Mouse (Mus musculus): ENCODE data around the gene Tnfrsf1a. TPM values are rescaled to one million over a fixed set of nuclear protein-coding genes. Genes with fewer than 3 reads are reported as not detected.
A peak's percentile ranks its signal among the peaks of the same experiment; 100 is the strongest.

Tnfrsf1a gene
- total RNA-seq, 2 experiments from 2014 or later: 90.2 to 101 TPM

DNA sequence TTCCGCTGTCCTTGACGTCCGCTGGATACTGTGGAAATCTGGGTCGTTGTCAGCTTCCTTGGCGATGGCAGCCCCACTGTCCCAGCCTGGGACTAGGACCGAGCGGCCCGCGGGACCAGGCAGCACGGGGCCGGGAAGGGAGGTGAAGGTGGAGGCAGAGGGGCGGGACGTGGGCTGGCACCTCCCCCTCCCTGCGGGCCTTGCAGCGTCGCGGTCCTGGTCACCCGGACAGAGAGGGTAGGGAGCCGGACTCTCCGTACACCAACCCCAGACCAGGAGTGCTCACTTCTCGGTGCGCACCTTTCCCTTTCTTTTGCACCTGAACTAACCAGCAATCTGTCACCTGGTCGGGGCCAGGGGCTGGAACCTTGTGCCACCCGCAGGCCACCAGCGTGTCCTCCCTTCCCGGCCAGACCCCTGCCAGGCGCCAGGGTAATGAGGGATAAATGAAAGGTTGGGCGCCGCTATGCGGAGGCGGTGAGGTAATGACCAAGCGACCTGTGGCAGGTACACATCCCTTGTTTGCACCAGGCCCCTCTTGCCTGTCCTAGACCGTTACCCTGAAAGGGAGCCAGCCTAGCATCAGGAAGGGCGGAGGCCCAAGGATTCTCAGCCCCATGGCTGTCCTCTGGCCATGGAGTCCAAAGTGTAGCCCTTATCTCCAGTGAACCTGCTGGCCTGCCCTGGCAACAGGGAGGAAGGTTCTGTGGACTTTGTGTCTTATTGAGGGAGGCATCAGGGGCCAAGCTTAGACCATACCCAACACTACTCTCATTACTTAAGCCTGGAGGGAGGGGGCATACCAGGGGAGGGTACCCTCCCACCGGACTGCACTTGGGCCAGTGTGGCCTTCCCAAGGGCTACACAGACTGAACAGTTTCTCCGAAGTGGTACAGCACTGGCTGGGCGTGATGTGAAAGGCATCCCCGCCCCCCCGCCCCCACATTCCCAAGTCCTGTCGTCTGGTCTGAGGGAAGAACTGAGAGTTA, 31.5 kb downstream of the Tnfrsf1a start, which contains the start of gene Plekhg6:
Plekhg6 (minus strand) TSS at position 422 of the 989 bp plus-strand sequence.
- ATAC-seq (ENCODE audit: poor library complexity, severe bottlenecking): 0 out of 2 replicates have a peak, but pooled peaks have one; percentile 17

- no peak for ATAC-seq (ENCODE audit: poor library complexity, severe bottlenecking)
Measured at GRCm38 (mm10) chr6:125382024-125382423, 32.9 kb downstream of the Tnfrsf1a start.

DNA sequence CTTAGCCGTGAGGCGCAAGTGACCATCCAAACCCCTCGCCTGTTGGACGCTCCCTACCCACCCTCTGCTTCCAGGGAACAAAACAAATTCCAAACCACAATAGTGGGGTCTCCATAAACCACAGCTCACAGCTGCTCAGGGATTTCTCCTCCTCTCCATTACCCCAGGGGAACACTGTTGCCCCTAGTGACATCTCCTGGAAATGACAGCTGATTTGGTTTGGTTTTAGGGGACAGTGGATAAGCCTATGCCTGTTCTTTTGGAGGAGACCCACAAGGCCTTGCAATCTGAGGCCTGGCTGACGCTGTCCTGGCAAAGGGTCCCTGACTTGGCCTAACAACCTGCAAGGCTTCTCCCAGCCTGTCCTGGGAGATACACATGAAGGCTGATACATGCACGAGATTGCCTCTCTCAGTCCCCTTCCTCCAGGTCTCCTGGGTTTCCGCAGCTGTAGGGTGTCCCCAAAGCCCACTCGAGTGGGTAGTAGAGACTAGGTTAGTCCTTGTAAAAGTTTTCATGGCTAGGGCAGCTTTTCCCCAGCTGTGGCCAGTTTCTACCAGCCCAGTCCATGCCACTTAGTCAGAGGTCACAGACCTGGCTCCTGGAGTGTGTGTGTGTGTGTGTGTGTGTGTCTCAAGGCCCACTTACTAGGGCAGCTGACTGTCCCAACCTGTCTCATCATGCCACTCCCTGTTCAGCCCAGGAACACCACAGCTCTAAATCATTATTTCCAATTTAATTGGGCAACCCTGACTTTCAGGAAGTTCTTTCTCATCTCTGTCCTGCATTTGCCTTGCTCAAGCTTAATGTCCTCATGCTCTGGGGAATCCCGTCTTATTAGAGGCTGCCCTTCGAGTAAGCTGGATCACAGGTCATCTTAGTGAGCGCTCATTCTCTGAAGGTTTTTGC, 36.2 kb downstream of the Tnfrsf1a start:
- ATAC-seq (ENCODE audit: poor library complexity, severe bottlenecking): peak; percentile 63

DNA sequence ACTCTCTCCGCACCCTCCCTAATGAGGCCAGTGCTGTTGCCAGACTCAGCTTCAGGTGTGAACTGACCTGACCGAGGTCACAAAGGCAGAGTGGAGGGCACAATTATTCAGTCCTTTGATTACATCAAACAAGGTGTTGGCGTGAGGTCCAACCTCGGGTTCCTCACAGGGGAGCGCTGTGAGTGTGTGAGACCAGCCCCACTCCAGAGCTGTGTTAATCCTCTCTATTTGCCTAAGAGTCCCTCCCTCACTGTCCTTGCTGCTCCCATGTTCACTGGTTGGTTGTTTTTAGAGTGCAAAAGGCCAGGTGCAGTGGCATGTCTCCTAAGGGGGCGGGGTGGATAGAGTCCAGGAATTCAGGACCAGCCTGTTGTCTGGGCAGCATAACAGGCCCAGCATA, 36.9 kb downstream of the Tnfrsf1a start:
- ATAC-seq (ENCODE audit: poor library complexity, severe bottlenecking): no peak

DNA sequence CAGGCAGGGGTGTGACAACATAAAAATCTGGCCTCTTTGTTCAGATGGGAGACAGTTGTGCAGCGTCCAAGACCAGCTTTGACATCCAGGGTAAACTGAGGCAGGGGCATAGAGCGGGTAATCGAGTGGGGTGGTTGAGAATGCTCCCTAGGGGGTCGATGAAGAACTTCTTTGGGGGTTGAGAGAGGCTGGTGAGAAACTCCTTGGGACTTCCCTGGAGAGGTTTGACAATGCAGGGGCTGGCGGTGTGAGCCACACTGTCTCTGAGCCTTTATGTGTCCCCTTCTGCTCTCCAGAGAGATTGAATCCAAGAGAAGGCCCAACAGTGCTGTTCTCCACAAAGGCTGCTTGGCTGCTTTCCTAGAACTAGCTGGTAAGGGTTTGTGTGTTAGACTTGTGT, 40.7 kb downstream of the Tnfrsf1a start:
- ATAC-seq (ENCODE audit: poor library complexity, severe bottlenecking): no peak

- no peak for ATAC-seq (ENCODE audit: poor library complexity, severe bottlenecking)
Measured at GRCm38 (mm10) chr6:125405461-125406382, 56.6 kb downstream of the Tnfrsf1a start.

GRCm38 (mm10) chr6:125407224-125407623, 58.1 kb downstream of the Tnfrsf1a start:
- ATAC-seq (ENCODE audit: poor library complexity, severe bottlenecking): no peak

DNA sequence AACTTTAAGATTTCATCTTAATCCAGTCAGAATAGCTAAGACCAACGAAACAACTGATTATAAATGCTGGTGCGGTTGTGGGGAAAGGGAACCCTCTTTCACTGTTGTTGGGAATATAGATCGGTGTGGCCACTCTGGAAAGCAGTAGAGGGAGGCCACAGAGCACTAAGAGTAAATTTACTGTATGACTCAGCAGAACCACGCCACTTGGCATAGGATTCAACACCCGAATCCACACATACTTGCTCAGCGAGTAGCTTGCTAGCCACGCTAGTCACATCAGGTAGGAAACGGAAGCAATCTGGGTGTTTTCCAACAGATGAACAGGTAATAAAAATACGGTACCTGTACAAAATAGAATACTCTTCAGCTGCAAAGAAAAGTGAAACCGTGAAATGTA, 58.5 kb downstream of the Tnfrsf1a start:
- ATAC-seq (ENCODE audit: poor library complexity, severe bottlenecking): no peak

- ATAC-seq (ENCODE audit: poor library complexity, severe bottlenecking): 0 out of 2 replicates have a peak, but pooled peaks have one; percentile 3
Measured at GRCm38 (mm10) chr6:125410551-125410950, 61.4 kb downstream of the Tnfrsf1a start.

DNA sequence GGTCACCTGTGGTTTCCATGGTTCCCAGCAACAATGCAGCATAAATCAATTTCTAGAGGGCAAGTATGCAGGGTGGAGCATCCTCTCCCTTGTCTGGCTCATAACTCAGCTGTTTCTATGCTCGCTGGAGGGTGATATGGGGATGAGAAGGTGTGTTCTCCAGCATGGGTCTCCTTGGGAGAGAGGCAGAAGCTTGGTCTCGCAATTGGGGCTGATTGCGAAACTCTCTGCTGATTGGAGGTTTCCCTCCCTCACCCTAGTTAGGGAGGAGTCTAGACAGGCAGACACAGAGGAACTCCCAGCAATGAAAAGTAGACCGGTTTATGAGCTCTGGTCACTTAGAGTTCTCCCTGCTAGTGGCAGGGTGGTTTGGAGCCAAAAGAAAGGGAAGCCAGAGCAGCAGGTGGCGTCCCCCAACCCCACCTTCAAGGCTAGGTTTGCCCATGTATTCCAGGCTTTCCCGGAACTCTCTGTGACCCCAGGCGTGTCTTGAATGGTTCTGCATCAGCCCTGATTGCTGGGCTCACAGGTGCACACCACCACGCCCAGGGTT, 61.9 kb downstream of the Tnfrsf1a start:
- ATAC-seq (ENCODE audit: poor library complexity, severe bottlenecking): peak; percentile 96

DNA sequence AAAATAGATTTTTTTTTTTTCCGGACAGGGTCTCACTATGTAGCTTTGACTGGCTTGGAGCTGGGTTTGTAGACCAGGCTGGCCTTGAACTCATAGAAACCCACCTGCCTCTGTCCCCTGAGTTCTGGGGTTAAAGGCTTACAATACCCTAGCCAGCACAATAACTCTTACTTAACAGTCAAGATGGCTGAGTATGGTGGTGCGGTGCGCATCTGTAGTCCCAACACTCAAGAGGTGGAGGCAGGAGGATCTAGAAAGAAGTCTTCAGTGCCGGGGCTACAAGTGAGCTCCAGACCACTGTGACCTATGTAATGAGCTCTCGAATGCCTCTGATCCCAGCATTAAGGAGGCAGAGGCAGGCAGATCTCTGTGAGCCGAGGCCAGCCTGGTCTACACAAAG, 62.5 kb downstream of the Tnfrsf1a start:
- no peak for ATAC-seq (ENCODE audit: poor library complexity, severe bottlenecking)

Other genes starting within 250 kb of the Tnfrsf1a start
- 8.5 and 12.1 TPM in 2 replicates for gene Nop2, start 217.5 kb upstream of the Tnfrsf1a start, total RNA-seq (2015)
- gene Nop2, start 217.5 kb upstream of the Tnfrsf1a start, total RNA-seq (2017): 22.6 and 24.6 TPM in 2 replicates
- 18.6 and 20.1 TPM in 2 replicates for gene Iffo1, start 204.1 kb upstream of the Tnfrsf1a start, total RNA-seq (2015)
- 14.3 and 21.7 TPM in 2 replicates for gene Iffo1, start 204.1 kb upstream of the Tnfrsf1a start, total RNA-seq (2017)
- 2,892 and 2,923 TPM in 2 replicates for gene Gapdh, start 182.9 kb upstream of the Tnfrsf1a start, total RNA-seq (2015)
- gene Gapdh, start 182.9 kb upstream of the Tnfrsf1a start, total RNA-seq (2017): 1,028 and 1,070 TPM in 2 replicates
- gene Ncapd2, start 157.7 kb upstream of the Tnfrsf1a start, total RNA-seq (2015): 195 and 225 TPM in 2 replicates
- 181 and 231 TPM in 2 replicates for gene Ncapd2, start 157.7 kb upstream of the Tnfrsf1a start, total RNA-seq (2017)
- 91.9 and 106 TPM in 2 replicates for gene Mrpl51, start 157.6 kb upstream of the Tnfrsf1a start, total RNA-seq (2015)
- gene Mrpl51, start 157.6 kb upstream of the Tnfrsf1a start, total RNA-seq (2017): 72.8 and 81.9 TPM in 2 replicates
- 12.6 and 13.9 TPM in 2 replicates for gene Vamp1, start 133.8 kb upstream of the Tnfrsf1a start, total RNA-seq (2015)
- 7.9 and 8.9 TPM in 2 replicates for gene Vamp1, start 133.8 kb upstream of the Tnfrsf1a start, total RNA-seq (2017)
- gene Tapbpl, start 117.5 kb upstream of the Tnfrsf1a start, total RNA-seq (2015): 6.6 and 8.8 TPM in 2 replicates
- 19.2 and 21.2 TPM in 2 replicates for gene Tapbpl, start 117.5 kb upstream of the Tnfrsf1a start, total RNA-seq (2017)
- gene Cd27, start 112.4 kb upstream of the Tnfrsf1a start, total RNA-seq (2015): 3.2 and 5.9 TPM in 2 replicates
- gene Cd27, start 112.4 kb upstream of the Tnfrsf1a start, total RNA-seq (2017): 3.5 and 3.6 TPM in 2 replicates
- not detected in 2 replicates for gene Tuba3a, start 63.3 kb upstream of the Tnfrsf1a start, total RNA-seq (2015)
- not detected in 2 replicates for gene Tuba3a, start 63.3 kb upstream of the Tnfrsf1a start, total RNA-seq (2017)
- gene Ltbr, start 35.5 kb upstream of the Tnfrsf1a start, total RNA-seq (2015): 30.0 and 30.6 TPM in 2 replicates
- 57.1 and 59.9 TPM in 2 replicates for gene Ltbr, start 35.5 kb upstream of the Tnfrsf1a start, total RNA-seq (2017)
- gene Scnn1a, start 28.7 kb upstream of the Tnfrsf1a start, total RNA-seq (2015): 9.0 and 9.5 TPM in 2 replicates
- gene Scnn1a, start 28.7 kb upstream of the Tnfrsf1a start, total RNA-seq (2017): 0.99 and 1.6 TPM in 2 replicates
- not detected in 2 replicates for gene Plekhg6, start 31.4 kb downstream of the Tnfrsf1a start, total RNA-seq (2015)
- gene Plekhg6, start 31.4 kb downstream of the Tnfrsf1a start, total RNA-seq (2017): not detected in 2 replicates
- 100 and 106 TPM in 2 replicates for gene Cd9, start 145.4 kb downstream of the Tnfrsf1a start, total RNA-seq (2015)
- gene Cd9, start 145.4 kb downstream of the Tnfrsf1a start, total RNA-seq (2017): 65.5 and 74.0 TPM in 2 replicates
- 0.18 and 1.6 TPM in 2 replicates for gene Vwf, start 197.4 kb downstream of the Tnfrsf1a start, total RNA-seq (2015)
- 0.26 and 0.49 TPM in 2 replicates for gene Vwf, start 197.4 kb downstream of the Tnfrsf1a start, total RNA-seq (2017)